Mouse (Mus musculus) E14TG2a.4 (cell line): ENCODE data around the gene Plxna2.

Source experiments
- H3K27me3 ChIP-seq: 2 replicates; pipeline ENCODE4 v1.6.1; 2014; ENCODE audit warnings: low read length, control low read depth; ENCODE audit not compliant: insufficient read depth
- H3K36me3 ChIP-seq: 2 replicates; pipeline ENCODE4 v1.6.1; 2014; ENCODE audit warnings: low read length, control low read depth; ENCODE audit not compliant: insufficient read depth
- H3K4me1 ChIP-seq: replicated peaks from 2 replicates; pipeline ENCODE4 v1.6.1; 2014; ENCODE audit warnings: low read depth, low read length, control low read depth
- H3K4me3 ChIP-seq: replicated peaks from 2 replicates; pipeline ENCODE4 v1.5.1; 2014; ENCODE audit warnings: mild to moderate bottlenecking, low read length
- H3K9me3 ChIP-seq: 2 replicates; pipeline ENCODE4 v1.6.1; 2014; ENCODE audit warnings: low read length, control low read depth
- CTCF ChIP-seq: conservative IDR thresholded peaks from 2 replicates; pipeline ENCODE4 v1.5.1; 2014; ENCODE audit warnings: low read length
- NANOG ChIP-seq: IDR thresholded peaks from 2 replicates; pipeline ENCODE4 v1.6.1; 2014; ENCODE audit warnings: borderline replicate concordance, low read length, mixed read lengths
- POU5F1 ChIP-seq: IDR thresholded peaks from 2 replicates; pipeline ENCODE4 v1.6.1; 2014; ENCODE audit warnings: low read length, borderline replicate concordance

Plxna2 gene

GRCm38 (mm10) chr1:194780794-194781390, 162.9 kb downstream of the Plxna2 start:
- no peaks in the 10 kb centered on the region for H3K27me3 ChIP-seq
- peaks cover 6% of the 10 kb centered on the region; the same call in 1 of the 2 replicates for H3K4me1 ChIP-seq
- H3K9me3 ChIP-seq, result no peaks in the 10 kb centered on the region
- TF ChIP-seq POU5F1 (no peak), CTCF (no peak), NANOG (no peak)
- H3K4me3 ChIP-seq, result no peak overlapping the region
- H3K36me3 ChIP-seq, result no peaks in the 10 kb centered on the region

GRCm38 (mm10) chr1:194781556-194781955, 163.5 kb downstream of the Plxna2 start:
- no peak overlapping the region for H3K4me3 ChIP-seq
- H3K4me1 ChIP-seq, result peaks cover 6% of the 10 kb centered on the region; the same call in 1 of the 2 replicates
- no peaks in the 10 kb centered on the region for H3K36me3 ChIP-seq
- no peaks in the 10 kb centered on the region for H3K9me3 ChIP-seq
- H3K27me3 ChIP-seq, result no peaks in the 10 kb centered on the region
- TF ChIP-seq POU5F1 (no peak), NANOG (no peak), CTCF (no peak)

GRCm38 (mm10) chr1:194782325-194782724, 164.3 kb downstream of the Plxna2 start:
- no peak for TF ChIP-seq POU5F1
- no peaks in the 10 kb centered on the region for H3K9me3 ChIP-seq
- no peak overlapping the region for H3K4me3 ChIP-seq

GRCm38 (mm10) chr1:194787626-194788025, 169.6 kb downstream of the Plxna2 start:
- H3K27me3 ChIP-seq, result no peaks in the 10 kb centered on the region
- no peak overlapping the region for H3K4me3 ChIP-seq
- H3K36me3 ChIP-seq, result no peaks in the 10 kb centered on the region
- no peaks in the 10 kb centered on the region for H3K9me3 ChIP-seq
- no peak for TF ChIP-seq CTCF
- TF ChIP-seq NANOG, result no peak
- TF ChIP-seq POU5F1, result no peak
- no peaks in the 10 kb centered on the region for H3K4me1 ChIP-seq

More at GRCm38 (mm10) chr1:194782325-194782724, 164.3 kb downstream of the Plxna2 start:
- H3K36me3 ChIP-seq, result no peaks in the 10 kb centered on the region
- H3K27me3 ChIP-seq, result no peaks in the 10 kb centered on the region
- peaks cover 6% of the 10 kb centered on the region; the same call in 1 of the 2 replicates for H3K4me1 ChIP-seq

- TF ChIP-seq CTCF (no peak), POU5F1 (no peak), NANOG (no peak)
- H3K9me3 ChIP-seq, result no peaks in the 10 kb centered on the region
- no peak overlapping the region for H3K4me3 ChIP-seq
- H3K36me3 ChIP-seq, result 0 out of 2 replicates have a peak, but pooled peaks cover 4% of the 10 kb centered on the region
- H3K4me1 ChIP-seq, result no peaks in the 10 kb centered on the region; the same call in 1 of the 2 replicates
- H3K27me3 ChIP-seq, result no peaks in the 10 kb centered on the region
These were observed 175.4 kb downstream of the Plxna2 start for GRCm38 (mm10) chr1:194793226-194793924.

- H3K9me3 ChIP-seq, result no peaks in the 10 kb centered on the region
These were observed 177.3 kb downstream of the Plxna2 start for GRCm38 (mm10) chr1:194795316-194795715.

GRCm38 (mm10) chr1:194797843-194798242, 179.8 kb downstream of the Plxna2 start:
- Histone ChIP-seq H3K36me3 (0 out of 2 replicates have a peak, but pooled peaks cover 4% of the 10 kb centered on the region), H3K4me3 (no peak overlapping the region), H3K4me1 (no peaks in the 10 kb centered on the region; the same call in 1 of the 2 replicates), H3K27me3 (no peaks in the 10 kb centered on the region; the same call in 1 of the 2 replicates), H3K9me3 (no peaks in the 10 kb centered on the region)
- TF ChIP-seq NANOG, result no peak
- TF ChIP-seq CTCF, result no peak
- TF ChIP-seq POU5F1, result no peak

More at GRCm38 (mm10) chr1:194795316-194795715, 177.3 kb downstream of the Plxna2 start:
- TF ChIP-seq NANOG (no peak), POU5F1 (no peak), CTCF (no peak)
- 0 out of 2 replicates have a peak, but pooled peaks cover 4% of the 10 kb centered on the region for H3K36me3 ChIP-seq
- no peaks in the 10 kb centered on the region; the same call in 1 of the 2 replicates for H3K4me1 ChIP-seq
- no peak overlapping the region for H3K4me3 ChIP-seq
- H3K27me3 ChIP-seq, result no peaks in the 10 kb centered on the region; the same call in 1 of the 2 replicates

- Histone ChIP-seq H3K9me3 (no peaks in the 10 kb centered on the region), H3K27me3 (no peaks in the 10 kb centered on the region; the same call in 1 of the 2 replicates), H3K4me1 (no peaks in the 10 kb centered on the region; the same call in 1 of the 2 replicates), H3K36me3 (0 out of 2 replicates have a peak, but pooled peaks cover 4% of the 10 kb centered on the region), H3K4me3 (no peak overlapping the region)
- no peak for TF ChIP-seq POU5F1
- peak; percentile 62; the same call in 1 of the 2 replicates for TF ChIP-seq NANOG
- TF ChIP-seq CTCF, result no peak
These were observed 180.5 kb downstream of the Plxna2 start for GRCm38 (mm10) chr1:194798511-194798910.
